Mouse (Mus musculus): ENCODE data around the gene Mok. TPM values are rescaled to one million over a fixed set of nuclear protein-coding genes. Genes with fewer than 3 reads are reported as not detected.

Mok gene
- total RNA-seq, 2 experiments from 2014 or later, result 9.8 to 9.9 TPM

DNA sequence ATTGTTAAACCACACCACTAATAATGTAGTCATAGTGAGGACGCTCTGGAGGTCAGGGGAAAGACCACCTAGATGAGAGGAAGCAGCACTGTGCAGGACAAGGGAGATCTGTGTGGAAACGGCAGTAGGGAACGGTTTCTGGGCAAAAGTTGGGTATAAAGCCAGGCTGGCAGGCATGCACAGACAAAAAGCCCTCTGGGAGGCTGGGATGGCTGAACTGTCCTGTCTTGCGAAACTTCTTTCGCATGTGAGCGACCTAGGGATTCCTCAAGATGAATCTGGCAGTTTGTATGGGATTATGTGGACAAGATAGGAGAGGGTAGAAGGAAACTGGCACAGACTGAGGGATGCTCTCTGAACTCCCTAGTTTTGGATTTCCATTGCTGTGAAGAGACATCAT lies 68.8 kb downstream of the Mok start:
- DNase-seq (ENCODE audit: low spot score in 2 of 2), result no peak

DNA sequence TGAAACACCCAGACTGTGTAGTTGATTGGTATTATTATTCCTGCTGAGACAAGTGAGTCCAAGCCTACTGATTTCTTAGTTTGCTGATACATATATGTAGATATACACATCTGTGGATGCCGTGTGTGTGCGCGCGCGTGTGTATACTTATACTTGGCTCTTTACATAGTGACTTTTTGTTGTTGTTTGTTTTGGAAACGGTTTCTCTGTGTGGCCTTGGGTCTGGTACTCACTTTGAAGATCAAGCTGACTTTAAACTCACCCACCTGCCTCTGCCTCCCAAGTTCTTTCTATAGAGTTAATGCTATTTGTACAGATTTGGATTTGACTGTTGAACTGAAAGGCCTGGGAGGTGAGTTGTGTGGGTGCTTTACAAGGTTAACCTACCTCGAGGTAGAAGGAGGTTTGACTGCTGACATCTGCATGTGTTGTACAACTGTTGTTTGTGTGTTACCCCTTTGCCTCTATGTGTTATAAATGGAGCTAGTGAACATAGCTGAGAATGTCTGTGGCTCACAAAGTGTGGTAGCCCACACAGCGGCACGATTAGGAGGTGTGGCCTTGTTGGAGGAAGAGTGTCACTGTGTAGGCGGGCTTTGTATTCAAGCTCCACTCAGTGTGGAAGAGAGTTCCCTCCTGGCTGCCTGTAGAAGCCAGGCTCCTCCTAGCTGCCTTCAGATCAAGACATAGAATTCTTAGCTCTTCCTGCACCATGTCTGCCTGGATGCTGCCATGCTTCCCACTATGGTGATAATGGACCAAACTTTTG lies 70.1 kb downstream of the Mok start:
- no peak for DNase-seq (ENCODE audit: low spot score in 2 of 2)

DNA sequence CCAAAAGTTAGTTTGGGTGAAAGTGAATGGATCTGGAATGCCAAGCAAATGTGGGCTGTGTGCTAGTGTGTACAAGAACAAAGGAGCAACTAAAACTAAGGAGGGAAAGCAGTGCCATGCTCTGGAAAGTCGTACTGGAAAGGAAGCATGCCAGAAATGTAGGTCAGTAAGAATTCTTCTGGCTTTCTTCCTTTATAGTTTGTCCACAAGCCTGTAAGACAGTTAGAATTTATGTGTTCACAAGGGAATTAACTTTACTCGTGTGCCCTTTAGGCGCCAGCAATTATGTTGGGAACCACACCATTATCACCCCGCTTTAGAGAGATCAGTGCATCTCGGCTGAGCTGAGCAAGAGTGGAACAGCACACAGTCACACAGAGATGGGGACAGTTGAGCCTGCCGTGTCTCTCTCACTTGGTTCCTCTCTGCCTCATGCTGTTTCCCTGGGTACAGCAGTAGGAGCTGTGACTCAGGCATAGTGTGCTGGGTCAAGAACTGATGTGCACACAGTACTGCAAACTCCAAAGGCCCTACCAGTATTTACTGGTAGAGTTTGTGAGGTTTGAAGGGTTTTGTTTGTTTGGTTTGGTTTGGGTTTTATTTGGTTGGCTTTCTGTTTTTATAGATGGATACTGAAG lies 71.0 kb downstream of the Mok start:
- no peak for DNase-seq (ENCODE audit: low spot score in 2 of 2)

DNA sequence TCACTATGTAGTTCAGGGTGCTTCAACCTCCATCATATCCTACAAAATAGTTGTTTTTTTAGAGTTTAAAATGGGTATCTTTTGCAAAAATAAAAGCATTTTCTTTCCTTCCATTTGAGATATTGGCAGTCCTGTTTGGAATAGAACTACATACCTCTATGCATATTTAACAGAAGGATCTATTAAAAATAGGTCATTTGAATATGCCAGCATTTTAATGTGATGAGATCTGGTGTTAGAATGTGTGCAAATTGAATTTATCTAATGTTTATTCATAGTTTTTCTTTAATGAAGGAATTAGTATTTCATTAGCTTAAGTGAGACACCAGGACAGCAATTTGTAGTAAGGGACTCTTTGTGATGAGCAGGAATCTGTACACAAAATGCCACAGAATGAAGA lies 72.2 kb downstream of the Mok start:
- DNase-seq (ENCODE audit: low spot score in 2 of 2), result no peak

DNA sequence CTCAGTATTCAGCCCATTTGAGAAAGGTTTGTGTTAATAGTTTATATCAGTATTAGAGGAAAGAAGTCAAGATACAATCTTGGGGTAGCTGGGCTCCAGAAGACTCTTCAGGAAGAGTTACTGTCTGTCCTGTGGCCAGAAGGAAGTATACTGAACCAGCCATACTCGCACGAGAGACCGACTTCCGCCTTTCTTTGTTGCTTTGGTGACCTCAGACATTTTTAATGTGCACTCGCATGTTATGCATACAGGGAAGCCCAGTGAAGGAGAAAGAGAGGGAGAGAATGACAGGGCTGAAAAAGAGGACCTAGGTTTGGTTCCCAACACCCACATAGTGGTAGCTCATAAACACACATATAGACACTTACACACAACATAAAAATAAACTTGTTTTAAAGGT lies 76.2 kb downstream of the Mok start:
- no peak for DNase-seq (ENCODE audit: low spot score in 2 of 2)

DNA sequence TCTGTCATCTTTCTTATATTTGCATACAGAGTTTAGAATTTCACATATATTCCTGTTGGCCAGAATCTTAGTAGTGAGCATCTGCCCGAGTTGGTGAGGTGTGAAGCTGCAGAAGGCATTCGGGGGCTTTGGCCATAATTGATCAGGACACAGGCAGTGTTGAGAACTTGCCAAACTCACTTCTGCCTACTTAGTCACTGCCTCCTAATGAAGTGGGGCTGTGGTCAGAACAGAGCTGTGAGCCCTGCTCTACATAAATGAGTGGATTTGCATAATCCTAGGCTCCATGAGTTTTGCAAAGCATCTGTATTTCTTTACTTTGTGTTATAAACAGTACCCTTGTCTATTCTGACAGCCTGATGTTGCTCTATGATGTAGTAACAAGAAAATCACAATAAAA lies 78.4 kb downstream of the Mok start:
- DNase-seq (ENCODE audit: low spot score in 2 of 2), result no peak

DNA sequence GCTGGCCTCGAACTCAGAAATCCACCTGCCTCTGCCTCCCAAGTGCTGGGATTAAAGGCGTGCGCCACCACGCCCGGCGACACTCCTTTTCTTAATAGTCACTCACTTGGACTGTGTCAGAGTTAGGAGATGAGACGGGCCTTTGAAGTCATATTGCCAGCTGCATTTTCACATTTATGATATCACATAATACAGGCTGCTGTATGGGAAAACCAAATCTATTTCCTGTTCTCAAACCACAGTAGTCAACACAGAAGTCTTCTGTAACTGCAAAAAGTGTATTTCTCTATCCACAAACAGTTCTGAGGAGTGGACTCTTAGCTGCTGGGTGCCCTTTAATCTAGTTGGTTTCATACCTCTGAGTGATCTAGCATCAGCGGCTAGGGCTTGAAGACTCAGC lies 81.8 kb downstream of the Mok start:
- DNase-seq (ENCODE audit: low spot score in 2 of 2), result no peak

Other genes starting within 250 kb of the Mok start
- 100 to 1,000 TPM; 310 to 332 TPM for gene Dync1h1, start 239.5 kb downstream of the Mok start, total RNA-seq (2021)
- gene 1700001K19Rik, start 158.3 kb downstream of the Mok start, total RNA-seq (2021), result not detected
- 1,000 to 10,000 TPM; 1,024 to 1,059 TPM for gene Hsp90aa1, start 138.2 kb downstream of the Mok start, total RNA-seq (2021)
- gene Wdr20, start 103.0 kb downstream of the Mok start, total RNA-seq (2021), result 10 to 100 TPM; 36.3 to 40.5 TPM
- 10 to 100 TPM in 1 of 2 experiments, 1 to 10 TPM in 1; 8.5 to 11.0 TPM for gene Zfp839, start 9.3 kb upstream of the Mok start, total RNA-seq (2021)
- 10 to 100 TPM; 71.9 to 84.1 TPM for gene Cinp, start 48.2 kb upstream of the Mok start, total RNA-seq (2021)
- gene Tecpr2, start 48.3 kb upstream of the Mok start, total RNA-seq (2021), result 10 to 100 TPM; 33.9 to 36.4 TPM
- gene Ankrd9, start 138.1 kb upstream of the Mok start, total RNA-seq (2021), result 1 to 10 TPM; 8.2 to 9.6 TPM
- gene Rcor1, start 198.4 kb upstream of the Mok start, total RNA-seq (2021), result 10 to 100 TPM; 18.0 to 19.0 TPM